Comparison of ENCODE assay signal across 8 mouse cellular contexts in genomic region chr11:101323609-101324008, GRCm38 (mm10). TPM values are rescaled to one million over a fixed set of nuclear protein-coding genes. Genes with fewer than 3 reads are reported as not detected.
DNase-seq lines count a peak whose midpoint lies in the region; ATAC-seq and TF ChIP-seq lines count a peak whose summit lies in the region.
"Had no signal": no experiment of that assay in that cellular context is flagged by ENCODE, and none has a peak within 500 bp of the region (broad histone marks: within the 10 kb centered on the region; RNA-seq: fewer than 3 reads in every experiment).

No protein-coding gene starts in this region.

- TF ChIP-seq CTCF in brain, embryonic 14.5 days (IDR thresholded peaks at IDR 0.05; ENCODE audit: borderline replicate concordance, extremely low read depth, insufficient read depth, insufficient read length), result peak; percentile 97

- DNase-seq in NIH3T3 (ENCODE audit: low read depth), result peak; percentile 90
- DNase-seq in brain, embryonic 14.5 days (ENCODE audit: low read depth), result peak; percentile 82
- peak; percentile 74 for DNase-seq in forebrain, embryonic 14.5 days (ENCODE audit: low spot score)
- DNase-seq in hindbrain, embryonic 11.5 days (ENCODE audit: low spot score), result peak; percentile 79
- DNase-seq in layer of hippocampus, postnatal 10 days (ENCODE audit: low spot score in 2 of 2), result peak; percentile 80 to 84
- peak; percentile 84 for DNase-seq in lung, postnatal 10 days
- DNase-seq in right cerebral cortex, adult 2 months (ENCODE audit: low spot score in 2 of 2), result peak; percentile 79 to 81

- no peak overlapping the region for H3K9ac ChIP-seq in forebrain, embryonic 14.5 days (ENCODE audit: low read length)
- no peak overlapping the region for H3K9ac ChIP-seq in hindbrain, embryonic 11.5 days (ENCODE audit: low read depth, low read length)
- H3K9ac ChIP-seq: limb, embryonic 12.5 days had no signal

- ATAC-seq in forebrain, embryonic 14.5 days, result peak; percentile 55
- ATAC-seq in hindbrain, embryonic 11.5 days (ENCODE audit: low FRiP score), result no peak

- no peak for TF ChIP-seq POLR2A in brain, embryonic 14.5 days (IDR thresholded peaks at IDR 0.05; ENCODE audit: borderline replicate concordance, extremely low read depth, insufficient read depth, insufficient read length, poor library complexity, severe bottlenecking)

- 9% methylated on average over 4 of the region's 4 CpGs for WGBS in forebrain, embryonic 14.5 days
- WGBS in hindbrain, embryonic 11.5 days, result 25% methylated on average over 4 of the region's 4 CpGs

- no peaks in the 10 kb centered on the region for H3K27me3 ChIP-seq in forebrain, embryonic 14.5 days (replicated peaks; ENCODE audit: control insufficient read depth, insufficient read depth, low read length)
- H3K27me3 ChIP-seq in hindbrain, embryonic 11.5 days (ENCODE audit: control insufficient read depth, insufficient read depth, low read length), result no peaks in the 10 kb centered on the region
- H3K27me3 ChIP-seq: limb, embryonic 12.5 days had no signal

- no peak overlapping the region for H3K4me3 ChIP-seq in forebrain, embryonic 14.5 days (ENCODE audit: low read depth, low read length)
- H3K4me3 ChIP-seq in hindbrain, embryonic 11.5 days (ENCODE audit: low read depth, low read length), result no peak overlapping the region
- H3K4me3 ChIP-seq: limb, embryonic 12.5 days had no signal

- H3K36me3 ChIP-seq in forebrain, embryonic 14.5 days (ENCODE audit: control insufficient read depth, insufficient read depth, low read length), result peaks cover 77% of the 10 kb centered on the region
- H3K36me3 ChIP-seq in hindbrain, embryonic 11.5 days (ENCODE audit: control insufficient read depth, insufficient read depth, low read length), result peaks cover 16% of the 10 kb centered on the region

- H3K9me3 ChIP-seq in forebrain, embryonic 14.5 days (replicated peaks; ENCODE audit: control insufficient read depth, low read length), result no peaks in the 10 kb centered on the region
- H3K9me3 ChIP-seq in hindbrain, embryonic 11.5 days (ENCODE audit: control insufficient read depth, low read length), result no peaks in the 10 kb centered on the region
- H3K9me3 ChIP-seq: limb, embryonic 12.5 days had no signal

- H3K4me2 ChIP-seq in forebrain, embryonic 14.5 days (ENCODE audit: low read length), result no peak overlapping the region
- no peak overlapping the region for H3K4me2 ChIP-seq in hindbrain, embryonic 11.5 days (replicated peaks; ENCODE audit: low read depth, low read length)
- H3K4me2 ChIP-seq: limb, embryonic 12.5 days had no signal

- H3K27ac ChIP-seq in forebrain, embryonic 14.5 days (ENCODE audit: low read depth, low read length), result no peak overlapping the region
- H3K27ac ChIP-seq in hindbrain, embryonic 11.5 days (ENCODE audit: low read depth, low read length), result no peak overlapping the region
- H3K27ac ChIP-seq: limb, embryonic 12.5 days had no signal

- H3K4me1 ChIP-seq in forebrain, embryonic 14.5 days (ENCODE audit: control insufficient read depth, insufficient read depth, low read length), result no peaks in the 10 kb centered on the region
- no peaks in the 10 kb centered on the region for H3K4me1 ChIP-seq in hindbrain, embryonic 11.5 days (replicated peaks; ENCODE audit: control insufficient read depth, insufficient read depth, low read length)
- H3K4me1 ChIP-seq: limb, embryonic 12.5 days had no signal

RNA-seq across cellular contexts. Expression of gene Aoc2, which starts 1.3 kb away (rescaled TPM):
- polyA plus RNA-seq in brain, embryonic 14.5 days (2012; rRNA removed), result 10.1 and 11.5 TPM in 2 replicates
- polyA plus RNA-seq in forebrain, embryonic 14.5 days (2014; fragmentation: Nextera tagmentation; extraction: Ambion mirVana), result 0.94 and 1.1 TPM in 2 replicates
- 1.4 and 1.8 TPM in 2 replicates for polyA plus RNA-seq in hindbrain, embryonic 11.5 days (2014; fragmentation: Nextera tagmentation; extraction: Ambion mirVana)
- 1 to 10 TPM; 4.8 TPM for total RNA-seq in layer of hippocampus, postnatal 10 days (2021)

RNA-seq across cellular contexts. Expression of gene Aoc3, which starts 6.8 kb away (rescaled TPM):
- polyA plus RNA-seq in brain, embryonic 14.5 days (2012; rRNA removed), result 0.30 and 0.49 TPM in 2 replicates
- 0.08 and 0.10 TPM in 2 replicates for polyA plus RNA-seq in forebrain, embryonic 14.5 days (2014; fragmentation: Nextera tagmentation; extraction: Ambion mirVana)
- 0.10 TPM in 1 of 2 replicates, not detected in the other for polyA plus RNA-seq in hindbrain, embryonic 11.5 days (2014; fragmentation: Nextera tagmentation; extraction: Ambion mirVana)
- total RNA-seq in layer of hippocampus, postnatal 10 days (2021), result 1 to 10 TPM; 1.7 to 1.8 TPM

RNA-seq across cellular contexts. Expression of gene Psme3, which starts 7.6 kb away (rescaled TPM):
- 126 and 149 TPM in 2 replicates for polyA plus RNA-seq in brain, embryonic 14.5 days (2012; rRNA removed)
- polyA plus RNA-seq in forebrain, embryonic 14.5 days (2014; fragmentation: Nextera tagmentation; extraction: Ambion mirVana), result 103 and 107 TPM in 2 replicates
- 138 and 143 TPM in 2 replicates for polyA plus RNA-seq in hindbrain, embryonic 11.5 days (2014; fragmentation: Nextera tagmentation; extraction: Ambion mirVana)
- 100 to 1,000 TPM in 1 of 2 experiments, 10 to 100 TPM in 1; 96.6 to 106 TPM for total RNA-seq in layer of hippocampus, postnatal 10 days (2021)

RNA-seq across cellular contexts. Expression of gene Becn1, which starts 21.5 kb away (rescaled TPM):
- 102 and 107 TPM in 2 replicates for polyA plus RNA-seq in brain, embryonic 14.5 days (2012; rRNA removed)
- polyA plus RNA-seq in forebrain, embryonic 14.5 days (2014; fragmentation: Nextera tagmentation; extraction: Ambion mirVana), result 172 and 177 TPM in 2 replicates
- polyA plus RNA-seq in hindbrain, embryonic 11.5 days (2014; fragmentation: Nextera tagmentation; extraction: Ambion mirVana), result 166 and 178 TPM in 2 replicates
- 100 to 1,000 TPM; 173 to 195 TPM for total RNA-seq in layer of hippocampus, postnatal 10 days (2021)

RNA-seq across cellular contexts. Expression of gene G6pc, which starts 43.8 kb away (rescaled TPM):
- polyA plus RNA-seq in brain, embryonic 14.5 days (2012; rRNA removed), result not detected in 2 replicates
- 0.09 TPM in 1 of 2 replicates, not detected in the other for polyA plus RNA-seq in forebrain, embryonic 14.5 days (2014; fragmentation: Nextera tagmentation; extraction: Ambion mirVana)
- polyA plus RNA-seq in hindbrain, embryonic 11.5 days (2014; fragmentation: Nextera tagmentation; extraction: Ambion mirVana), result not detected in 2 replicates
- not detected for total RNA-seq in layer of hippocampus, postnatal 10 days (2021)
- polyA plus RNA-seq: limb, embryonic 12.5 days had no signal
